Mouse (Mus musculus): Measurements from ENCODE around the gene Primpol.

The Primpol gene

DNA sequence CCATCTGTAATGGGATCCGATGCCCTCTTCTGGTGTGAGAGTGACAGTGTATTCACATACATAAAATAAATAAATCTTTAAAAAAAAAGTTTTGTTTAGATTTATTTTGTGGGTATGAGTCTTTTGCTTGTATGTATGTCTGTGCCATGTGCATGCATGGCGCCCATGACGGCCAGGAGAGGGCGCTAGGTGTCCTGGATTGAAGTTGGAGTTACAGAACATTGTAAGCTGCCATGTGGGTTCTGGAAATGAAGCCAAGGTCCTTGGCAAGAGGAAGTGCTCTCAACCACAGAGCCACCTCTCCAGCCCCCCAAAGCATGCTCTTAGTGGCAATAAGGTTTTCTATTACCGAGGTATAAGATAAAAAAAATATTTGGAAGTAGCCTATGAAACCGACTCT lies 57.6 kb downstream of the Primpol start:
- DNase-seq (ENCODE audit: low spot score in 2 of 2) = no peak

DNA sequence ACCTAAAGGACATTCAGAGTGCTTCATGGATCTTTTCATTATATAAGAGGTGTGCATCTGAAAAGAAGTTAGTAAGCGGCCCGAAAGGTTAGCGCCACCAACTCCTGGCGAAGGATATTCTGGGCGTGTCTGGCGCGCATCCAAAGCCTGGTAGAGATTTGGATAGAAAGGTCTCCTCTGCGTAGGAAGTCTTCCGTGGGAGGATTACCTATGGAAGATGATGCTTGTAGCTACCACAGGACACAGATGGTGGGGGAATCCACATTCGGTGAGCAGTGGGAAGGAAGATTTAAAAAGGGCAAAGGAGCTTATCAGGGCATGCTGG lies 64.6 kb downstream of the Primpol start:
- no peak for DNase-seq (ENCODE audit: low spot score in 2 of 2)

DNA sequence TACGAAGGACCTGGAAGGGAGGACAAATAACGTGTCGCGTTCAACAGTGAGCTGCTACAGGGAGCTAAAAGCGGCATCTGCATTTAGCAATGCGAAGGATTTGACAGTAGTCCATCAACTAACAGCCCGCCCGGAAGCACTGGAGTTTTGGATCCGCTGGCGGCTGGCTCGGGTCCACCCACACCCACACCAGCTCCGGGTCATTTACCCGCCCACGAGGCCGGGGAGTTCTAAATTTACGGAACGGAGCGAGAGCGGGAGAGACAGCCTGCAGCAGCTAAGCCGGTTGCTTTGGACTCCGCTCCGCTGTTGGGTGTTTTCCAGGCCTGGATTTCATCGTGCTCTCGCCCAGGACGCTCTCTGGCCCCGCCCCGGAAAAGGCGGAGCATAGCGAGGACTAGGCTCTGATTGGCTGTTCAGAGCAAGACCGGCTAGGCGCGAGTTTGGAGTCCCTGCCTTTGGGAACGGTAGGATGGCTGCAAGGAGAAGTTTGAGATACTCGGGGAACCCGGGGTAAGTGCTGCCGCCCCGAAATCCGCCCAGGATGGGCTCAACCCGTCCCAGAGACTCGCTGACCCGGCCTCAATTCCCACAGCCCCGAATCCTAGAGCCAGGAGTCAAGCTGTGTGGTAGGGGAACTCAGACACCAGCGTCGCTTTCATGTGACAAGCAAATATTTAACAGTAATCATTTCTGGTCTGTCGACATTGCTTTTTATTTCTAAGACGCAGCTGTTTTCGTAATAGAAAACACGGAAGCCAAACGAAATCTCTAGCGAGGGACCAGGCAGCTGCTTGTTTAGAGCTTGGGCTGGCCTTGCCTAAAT lies 65.2 kb downstream of the Primpol start, which contains the start of gene Cenpu:
Gene Cenpu, plus strand, starts transcription at position 414 of the 826 bp plus-strand sequence.
- peak; percentile 99 to 100 for DNase-seq (ENCODE audit: low spot score in 2 of 2)

DNA sequence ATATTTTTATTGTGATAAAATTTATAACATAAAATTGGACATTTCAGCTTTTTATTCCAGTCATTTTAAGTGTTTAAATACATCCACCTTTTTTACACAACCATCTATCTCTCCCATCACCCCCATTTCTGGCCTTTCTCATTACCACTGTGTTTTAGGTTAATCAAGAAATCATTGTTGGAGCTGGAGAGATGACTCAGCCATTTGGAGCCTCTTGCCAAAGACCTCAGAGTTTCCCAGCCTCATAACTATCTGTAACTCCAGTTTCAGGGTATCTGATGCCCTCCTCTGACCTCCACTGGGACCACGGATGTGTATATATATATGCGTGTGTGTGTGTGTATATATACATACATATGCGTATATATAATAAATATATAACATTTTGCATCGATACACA lies 66.0 kb downstream of the Primpol start:
- DNase-seq (ENCODE audit: low spot score in 2 of 2) = no peak

DNA sequence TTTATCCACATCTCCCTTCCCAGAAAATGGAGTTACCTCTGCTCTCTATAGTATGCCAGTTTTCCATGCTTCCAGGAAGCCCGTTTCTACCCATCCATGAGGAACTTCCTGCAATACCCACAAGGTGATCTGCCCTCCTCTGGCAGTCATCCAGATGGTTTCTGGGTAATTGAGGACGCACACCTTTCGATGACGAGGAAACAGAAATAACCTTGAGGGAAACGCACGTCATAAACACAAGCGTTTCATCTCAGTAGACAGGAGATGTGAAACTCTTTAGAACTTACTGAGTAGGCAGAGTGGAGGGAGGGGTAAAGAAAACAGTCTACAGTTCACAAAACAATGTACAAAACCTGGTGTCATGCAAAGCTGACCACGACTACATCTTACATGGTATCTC lies 67.0 kb downstream of the Primpol start:
- no peak for DNase-seq (ENCODE audit: low spot score in 2 of 2)

DNA sequence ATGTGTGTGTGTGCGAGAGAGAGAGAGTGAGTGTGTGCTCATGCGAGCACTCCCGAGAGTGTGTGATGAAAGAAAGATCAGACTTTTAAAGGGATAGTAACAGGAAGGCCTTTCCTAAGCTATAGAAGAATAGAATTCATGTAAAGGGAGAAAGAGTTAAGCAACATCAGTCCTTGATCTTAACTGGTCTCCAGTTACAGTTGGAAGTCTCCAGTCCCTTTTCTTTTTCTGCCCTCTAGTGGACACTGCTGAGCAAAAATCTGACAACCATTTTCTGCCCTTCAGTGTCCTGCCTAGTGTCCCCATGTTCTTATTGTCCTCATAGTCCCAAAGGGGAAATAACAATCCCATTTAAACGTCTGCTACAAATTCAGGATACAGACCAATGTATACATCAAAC lies 69.8 kb downstream of the Primpol start:
- DNase-seq (ENCODE audit: low spot score in 2 of 2) = no peak

DNA sequence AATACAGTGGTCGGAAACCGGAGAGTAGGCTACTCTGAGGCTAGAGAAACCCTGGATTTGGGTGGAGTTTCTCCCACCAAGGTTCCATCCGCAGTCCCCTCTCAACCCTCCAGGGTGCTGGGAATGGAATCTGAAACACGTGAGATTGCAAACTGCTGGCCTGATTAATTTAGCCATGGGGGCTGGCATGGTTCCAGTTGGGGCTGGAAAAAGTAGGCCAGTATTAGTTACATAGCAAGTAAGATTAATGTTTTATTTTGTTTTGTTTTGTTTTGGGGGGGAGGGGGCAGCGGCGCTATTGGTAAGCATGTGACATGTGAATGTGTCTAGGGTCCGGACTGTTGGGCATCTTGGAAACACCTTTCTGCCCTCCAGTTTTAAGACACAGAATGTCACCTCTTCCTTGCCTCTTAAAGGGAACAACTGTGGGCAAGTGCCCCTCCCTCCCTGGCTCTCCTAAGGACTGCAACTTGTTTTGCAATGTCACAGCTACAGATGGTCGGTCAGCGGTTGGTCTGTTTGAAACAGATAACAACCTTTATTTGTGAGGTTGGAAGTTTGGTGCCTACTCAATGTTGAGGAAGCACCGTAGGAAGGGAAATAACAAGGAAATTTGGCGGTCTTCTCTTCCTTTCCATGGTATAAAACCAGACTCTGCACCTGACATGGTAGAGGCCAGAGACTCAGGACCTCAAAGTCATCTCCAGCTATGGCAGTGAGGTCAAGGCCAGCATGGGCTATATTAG lies 70.4 kb downstream of the Primpol start:
- DNase-seq (ENCODE audit: low spot score in 2 of 2) = peak in 1 of 2 experiments; percentile 26

DNA sequence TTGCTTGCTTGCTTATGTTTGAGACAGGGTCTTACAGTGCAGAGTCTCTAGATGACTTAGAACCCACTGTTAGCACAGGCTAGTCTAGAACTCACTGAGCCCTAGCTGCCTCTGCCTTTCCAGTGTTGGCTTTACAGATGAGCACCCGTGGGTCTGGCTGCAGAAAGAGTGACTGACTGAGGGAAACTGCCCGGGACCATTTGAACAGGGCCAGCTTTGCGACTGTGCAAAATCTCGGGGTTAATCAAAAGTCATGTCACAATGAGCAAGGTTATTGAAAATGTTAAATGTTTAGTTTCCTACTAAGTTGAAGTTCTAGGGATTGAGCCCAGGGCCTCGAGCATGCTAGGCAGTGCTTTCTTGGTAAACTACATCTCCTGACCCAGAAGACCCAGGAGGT lies 71.2 kb downstream of the Primpol start:
- no peak for DNase-seq (ENCODE audit: low spot score in 2 of 2)

DNA sequence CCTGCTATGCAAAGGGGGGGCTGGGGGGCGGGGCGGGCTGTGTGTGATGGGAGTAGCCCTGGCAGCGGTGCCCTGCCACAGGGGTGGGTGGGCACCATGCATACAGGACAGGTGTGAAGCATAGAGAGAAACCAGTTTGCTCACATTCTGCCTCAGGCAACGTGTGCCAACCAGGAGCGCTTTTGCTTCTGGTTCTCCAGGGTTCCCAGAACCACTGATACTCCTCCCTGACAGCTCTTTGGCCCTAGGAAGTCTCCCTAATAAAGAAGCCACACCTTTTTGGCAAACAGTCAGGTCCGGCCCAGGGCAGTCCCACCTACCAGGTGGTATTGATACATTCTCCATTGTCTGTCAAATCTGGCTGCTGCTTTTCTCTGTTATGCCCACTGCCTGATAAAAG lies 73.3 kb downstream of the Primpol start:
- DNase-seq (ENCODE audit: low spot score in 2 of 2) = peak in 1 of 2 experiments; percentile 16

DNA sequence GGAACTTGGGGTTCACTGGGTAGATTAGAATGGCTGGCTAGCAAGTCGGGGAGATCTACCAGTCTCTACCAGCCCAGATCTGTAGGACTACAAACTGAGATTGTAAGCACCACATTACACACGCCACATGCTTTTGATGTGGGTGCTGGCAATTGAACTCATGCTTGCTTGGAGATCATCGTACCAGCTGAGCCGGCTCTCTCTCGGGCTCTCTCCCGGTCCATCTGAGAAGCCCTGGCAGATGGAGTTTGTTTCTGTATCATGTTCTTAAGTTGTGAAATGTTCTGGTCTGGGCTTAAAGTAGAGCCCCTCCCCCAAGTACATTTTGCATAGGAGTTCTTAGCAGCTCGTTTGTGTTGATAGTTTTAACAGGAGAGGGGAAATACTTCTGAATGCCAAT lies 73.8 kb downstream of the Primpol start:
- no peak for DNase-seq (ENCODE audit: low spot score in 2 of 2)

DNA sequence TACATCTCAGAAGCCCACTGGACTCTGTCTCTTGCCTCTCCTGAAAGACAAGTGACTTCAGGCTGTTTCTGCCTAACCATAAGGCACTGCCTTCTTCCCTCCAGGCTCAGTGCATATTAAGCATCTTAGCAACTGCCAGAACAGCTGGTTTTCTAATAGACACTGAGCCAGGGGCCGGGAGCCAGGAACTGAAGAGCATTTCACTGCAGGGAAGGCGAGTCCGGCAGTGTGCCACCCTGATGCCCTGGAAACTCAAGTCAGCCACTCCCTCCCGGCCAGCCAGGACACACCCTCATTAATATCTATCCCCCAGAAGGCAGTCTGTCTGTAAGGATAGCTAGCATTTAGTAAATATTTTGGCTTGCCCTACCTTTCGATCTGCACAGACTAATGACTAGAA lies 77.3 kb downstream of the Primpol start:
- no peak for DNase-seq (ENCODE audit: low spot score in 2 of 2)

DNA sequence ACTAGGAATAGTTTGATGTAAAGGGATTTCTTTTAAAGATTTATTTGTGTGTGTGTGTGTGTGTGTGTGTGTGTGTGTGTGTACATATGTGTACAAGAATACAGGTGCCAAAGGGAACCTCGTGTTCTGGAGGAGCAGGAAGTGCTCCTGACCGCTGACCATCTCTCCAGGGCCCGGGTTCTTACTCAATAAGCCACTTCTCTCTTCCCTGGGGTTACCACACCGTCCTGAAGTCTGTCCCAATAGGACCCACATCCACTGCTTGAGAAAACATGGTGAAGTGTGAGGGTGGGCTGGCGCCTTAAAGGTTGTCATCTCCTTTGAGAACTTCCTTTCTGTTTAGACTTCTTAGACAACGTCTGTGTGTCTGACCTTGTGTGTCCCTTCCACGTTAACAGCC lies 83.1 kb downstream of the Primpol start:
- DNase-seq (ENCODE audit: low spot score in 2 of 2) = no peak

DNA sequence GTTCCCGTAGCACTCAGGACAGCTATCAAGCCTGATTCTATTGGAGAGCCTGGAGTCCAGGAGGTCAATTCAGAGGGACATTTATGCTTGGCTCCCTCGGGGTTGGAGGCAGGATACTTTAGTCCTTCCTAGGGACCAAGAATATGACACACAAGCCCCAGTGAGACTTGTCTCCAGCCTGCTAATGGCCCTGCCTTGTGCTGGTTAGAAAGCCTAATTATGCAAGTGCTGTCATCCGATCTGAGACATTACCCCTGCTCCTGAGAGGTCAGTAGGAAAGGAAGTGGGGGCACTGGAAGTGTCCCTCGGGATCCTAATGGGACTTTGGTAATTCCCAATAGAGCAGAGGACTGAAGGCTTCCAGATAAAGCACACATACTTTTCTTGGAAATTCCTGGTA lies 86.5 kb downstream of the Primpol start:
- no peak for DNase-seq (ENCODE audit: low spot score in 2 of 2)

DNA sequence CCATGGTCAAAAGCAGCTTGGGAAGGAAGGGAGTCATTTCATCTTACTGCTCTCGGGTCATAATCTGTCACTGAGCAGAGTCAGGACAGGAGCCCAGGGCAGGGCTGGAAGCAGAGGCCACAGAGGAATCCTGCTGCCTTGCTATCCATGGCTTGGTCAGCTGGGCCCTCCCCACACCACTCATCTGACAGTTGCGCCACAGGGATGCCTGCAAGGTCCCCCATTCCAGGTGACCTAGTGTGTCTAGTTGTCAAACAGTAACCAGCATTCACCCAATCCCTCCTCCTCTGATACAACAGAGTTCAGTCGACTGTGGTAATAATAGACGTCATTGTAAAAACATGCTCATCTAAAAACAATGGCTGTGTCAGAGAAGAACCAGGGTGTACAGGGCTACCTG lies 87.5 kb downstream of the Primpol start:
- DNase-seq (ENCODE audit: low spot score in 2 of 2) = no peak

DNA sequence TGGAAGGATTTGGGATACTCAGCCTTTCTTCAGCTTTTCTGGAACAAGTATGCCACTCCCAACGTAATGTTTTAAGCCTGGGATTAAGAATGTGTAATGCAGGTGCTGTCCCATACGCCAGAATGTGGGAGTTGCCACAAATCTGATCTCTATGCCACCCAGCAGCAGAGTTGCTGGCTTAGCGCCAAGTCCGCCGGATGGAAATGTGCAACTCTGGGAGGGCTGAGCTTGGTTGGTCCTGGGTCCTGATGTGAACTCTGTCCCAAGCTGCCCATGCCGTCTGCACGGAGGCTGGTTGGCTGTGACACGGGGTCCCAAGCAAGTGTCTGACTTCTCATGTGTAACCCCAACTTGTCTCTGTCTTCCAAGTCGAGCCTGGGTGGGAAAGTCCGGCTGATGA lies 90.2 kb downstream of the Primpol start:
- no peak for DNase-seq (ENCODE audit: low spot score in 2 of 2)

DNA sequence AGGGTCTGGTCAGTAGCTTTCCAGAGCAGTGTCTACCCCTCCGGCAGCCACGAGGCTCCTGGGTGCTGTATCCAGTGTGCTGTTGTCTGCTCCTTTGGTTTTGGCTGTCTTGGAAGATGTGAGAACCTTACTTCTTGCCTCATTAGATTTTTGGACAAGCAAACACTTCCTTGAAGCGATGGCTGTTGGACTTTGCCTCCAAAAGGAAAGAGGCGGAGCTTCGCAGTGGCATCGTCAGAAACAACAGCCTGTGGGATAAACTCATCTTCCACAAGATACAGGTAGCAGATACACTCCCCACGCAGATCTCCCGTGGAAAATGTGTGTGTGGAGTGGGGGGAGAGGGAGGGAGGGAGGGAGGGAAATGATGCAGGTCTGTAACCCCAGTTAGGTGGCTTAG lies 90.9 kb downstream of the Primpol start:
- DNase-seq (ENCODE audit: low spot score in 2 of 2) = no peak

Measured in urinary bladder, postnatal 36 days (tissue).